Mouse (Mus musculus) activated CD4-positive, CD25-positive, alpha-beta regulatory T cell (primary cell): Measurements from ENCODE around the gene Iqgap2. TPM values are rescaled to one million over a fixed set of nuclear protein-coding genes. Genes with fewer than 3 reads are reported as not detected.

Experiments
- polyA plus RNA-seq, 2 experiments: library from polyadenylated mRNA; unstranded; fragments of 100-300 nt; shearing (Covaris generic); gene quantifications; one replicate each; pipeline ENCODE4 v1.2.1; 2017

Iqgap2 gene
- 10 to 100 TPM; 25.9 to 42.2 TPM for polyA plus RNA-seq

DNA sequence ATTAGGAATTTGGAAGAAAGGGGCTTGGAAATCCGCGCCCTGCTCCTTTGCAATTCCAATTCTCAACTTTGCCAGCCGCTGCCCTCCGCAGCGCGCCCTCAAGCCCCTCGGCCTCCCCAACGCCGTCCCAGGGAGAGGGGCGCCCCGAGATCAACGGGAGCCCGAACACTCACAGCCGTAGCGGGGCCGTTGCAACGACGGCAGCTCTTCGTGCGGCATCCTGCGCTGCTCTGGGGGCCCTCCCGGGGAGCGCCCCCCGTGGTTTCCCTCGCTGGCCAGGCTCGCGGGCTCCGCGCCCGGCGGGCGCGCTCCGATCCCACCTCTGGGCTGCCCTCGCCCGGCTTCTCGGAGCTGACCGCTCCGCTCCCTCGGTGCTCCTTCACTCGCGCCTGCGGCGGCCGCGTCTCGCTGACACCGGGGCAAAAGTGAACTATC is at the start of gene Iqgap2:
Gene Iqgap2 (minus strand): TSS at position 432 of the 435 bp plus-strand sequence.

DNA sequence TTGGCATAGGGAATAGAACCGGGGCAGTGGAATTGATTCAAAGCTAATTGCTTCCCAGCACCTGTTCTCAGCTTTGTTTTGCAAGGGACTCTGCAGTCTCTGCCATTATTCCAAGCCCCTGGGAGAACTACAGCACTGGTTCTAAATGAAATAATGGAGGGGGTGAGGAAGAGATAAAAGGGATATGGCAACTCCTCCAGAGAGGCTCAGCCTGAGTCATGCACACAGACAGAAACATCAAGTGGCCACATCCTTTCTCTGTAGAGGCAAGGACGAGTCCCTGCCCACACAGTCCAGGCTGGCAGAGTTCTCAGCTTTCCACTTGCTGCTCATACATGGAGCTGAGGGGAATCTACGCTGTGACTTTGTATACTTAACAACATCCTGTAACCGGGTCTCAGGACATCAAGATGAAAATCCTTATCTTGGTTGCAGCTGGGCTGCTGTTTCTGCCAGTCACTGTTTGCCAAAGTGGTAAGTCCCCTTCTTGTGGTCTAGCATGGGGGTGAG is 195.0 kb downstream of the Iqgap2 start, which contains the start of gene F2rl2:
Gene F2rl2 (plus strand): TSS at position 200 of the 510 bp plus-strand sequence.

GRCm38 (mm10) chr13:95618309-95618712 is 273.4 kb downstream of the Iqgap2 start, which contains the start of gene F2r:
Gene F2r (minus strand): TSS chr13:95618487.

Other genes starting within 250 kb of the Iqgap2 start
- 1 to 10 TPM; 6.5 to 7.3 TPM for gene F2rl2, start 195.1 kb downstream of the Iqgap2 start, polyA plus RNA-seq
- gene Gm20075, start 189.5 kb upstream of the Iqgap2 start, polyA plus RNA-seq = 10 to 100 TPM; 18.6 to 28.7 TPM
- gene Gm17190, start 190.1 kb upstream of the Iqgap2 start, polyA plus RNA-seq = not detected
- gene Sv2c, start 240.7 kb upstream of the Iqgap2 start, polyA plus RNA-seq = 1 to 10 TPM; 4.4 to 5.8 TPM